Mouse (Mus musculus): ENCODE data around the gene Gpc6.

DNA sequence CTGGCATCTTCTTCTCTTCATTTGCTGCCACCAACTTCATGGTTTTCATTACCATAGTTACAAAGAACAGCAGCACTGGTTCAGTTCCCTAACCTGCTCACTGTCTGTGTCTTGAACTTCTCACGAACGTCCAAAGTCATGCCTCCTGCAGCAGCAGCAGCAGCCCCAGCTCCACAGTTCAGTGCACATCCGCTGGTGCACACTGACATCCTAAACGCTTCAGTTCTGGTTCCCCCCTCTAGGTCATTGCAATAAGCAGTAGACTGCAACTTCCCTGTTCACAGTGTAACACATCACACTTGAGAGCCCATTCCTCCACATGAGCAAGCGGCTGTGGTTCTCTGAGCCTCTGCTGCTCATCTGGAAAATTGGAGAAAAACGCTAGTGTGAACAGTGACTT, 573.7 kb downstream of the Gpc6 start:
- TF ChIP-seq CTCF (IDR thresholded peaks at IDR 0.05; ENCODE audit: low read depth) = no peak
- TF ChIP-seq EP300 (optimal IDR thresholded peaks at IDR 0.05) = no peak

All from stomach, postnatal 0 days (tissue).